Comparison of ENCODE assay signal across 11 mouse cellular contexts in genomic region chr14:103011782-103012181, GRCm38 (mm10). TPM values are rescaled to one million over a fixed set of nuclear protein-coding genes. Genes with fewer than 3 reads are reported as not detected.
DNase-seq lines count a peak whose midpoint lies in the region; TF ChIP-seq lines count a peak whose summit lies in the region.
"Had no signal": no experiment of that assay in that cellular context is flagged by ENCODE, and none has a peak within 500 bp of the region (broad histone marks: within the 10 kb centered on the region; RNA-seq: fewer than 3 reads in every experiment).

No protein-coding gene starts in this region.

- 31% methylated on average over 5 of the region's 5 CpGs for WGBS in heart, embryonic 10.5 days
- 22% methylated on average over 5 of the region's 5 CpGs for WGBS in thymus, adult 2 months

- no peak for TF ChIP-seq CTCF in thymus, adult 2 months (IDR thresholded peaks at IDR 0.05; ENCODE audit: borderline replicate concordance, control insufficient read depth, extremely low read depth, insufficient read depth, low read length, poor library complexity)
- peak; percentile 81 for TF ChIP-seq CTCF in layer of hippocampus, adult 2 months (conservative IDR thresholded peaks at IDR 0.05)

- no peak for TF ChIP-seq POLR2A in thymus, adult 2 months (IDR thresholded peaks at IDR 0.05; ENCODE audit: control insufficient read depth, extremely low read depth, insufficient read depth, low read length, poor library complexity)

- no peaks in the 10 kb centered on the region for H3K9me3 ChIP-seq in heart, embryonic 10.5 days
- H3K9me3 ChIP-seq: embryonic facial prominence, embryonic 15.5 days; liver, embryonic 13.5 days; stomach, embryonic 15.5 days had no signal

- no peak overlapping the region for H3K4me3 ChIP-seq in heart, embryonic 10.5 days
- no peak overlapping the region for H3K4me3 ChIP-seq in thymus, adult 2 months (ENCODE audit: control insufficient read depth, insufficient read depth, low read length)
- no peak overlapping the region for H3K4me3 ChIP-seq in layer of hippocampus, adult 2 months
- H3K4me3 ChIP-seq: embryonic facial prominence, embryonic 15.5 days; liver, embryonic 13.5 days; stomach, embryonic 15.5 days had no signal

- H3K36me3 ChIP-seq in heart, embryonic 10.5 days: no peaks in the 10 kb centered on the region
- no peaks in the 10 kb centered on the region for H3K36me3 ChIP-seq in thymus, adult 2 months (ENCODE audit: control insufficient read depth, insufficient read depth, low read length)
- H3K36me3 ChIP-seq: embryonic facial prominence, embryonic 15.5 days; liver, embryonic 13.5 days; stomach, embryonic 15.5 days had no signal

- intact Hi-C loops in heart, postnatal 10 days (cut with DNase I): loop anchor here (1.0 to 2.0 kb wide), 3 partner anchors 40 to 525 kb away; no protein-coding TSS in a partner anchor
- intact Hi-C loops in gastrocnemius, postnatal 36 days (cut with DNase I): loop anchor here (2.0 kb wide), 1 partner anchor 37 kb away; no protein-coding TSS in a partner anchor

- no peak overlapping the region for H3K27ac ChIP-seq in heart, embryonic 10.5 days
- H3K27ac ChIP-seq in thymus, adult 2 months (ENCODE audit: control insufficient read depth, insufficient read depth, low read length): no peak overlapping the region
- H3K27ac ChIP-seq in layer of hippocampus, adult 2 months: 0 out of 2 replicates have a peak overlapping the region, but pooled peaks have one; percentile 29
- H3K27ac ChIP-seq: embryonic facial prominence, embryonic 15.5 days; liver, embryonic 13.5 days; stomach, embryonic 15.5 days had no signal

- DNase-seq in heart, postnatal 10 days: peak; percentile 26 to 46
- DNase-seq in heart, embryonic 10.5 days (ENCODE audit: low spot score): no peak
- peak; percentile 20 for DNase-seq in thymus, adult 2 months
- no peak for DNase-seq in thymus, adult 18-20 months
- DNase-seq in c-Kit-positive CD71-positive TER-119-positive erythroid progenitor cells, embryonic 14.5 days (ENCODE audit: low spot score): peak; percentile 14
- DNase-seq in layer of hippocampus, adult 2 months (ENCODE audit: low spot score in 2 of 2): peak; percentile 29 to 42
- DNase-seq in right cerebral cortex, adult 2 months (ENCODE audit: low spot score in 2 of 2): peak; percentile 26 to 49
- DNase-seq in gastrocnemius, postnatal 36 days: no peak

- H3K4me1 ChIP-seq in heart, embryonic 10.5 days: no peaks in the 10 kb centered on the region
- no peaks in the 10 kb centered on the region; the same call in 1 of the 2 replicates for H3K4me1 ChIP-seq in thymus, adult 2 months (replicated peaks; ENCODE audit: control insufficient read depth, insufficient read depth, low read length)
- H3K4me1 ChIP-seq: liver, embryonic 13.5 days; stomach, embryonic 15.5 days had no signal

- H3K27me3 ChIP-seq in heart, embryonic 10.5 days (ENCODE audit: insufficient read depth, poor library complexity, severe bottlenecking): no peaks in the 10 kb centered on the region
- H3K27me3 ChIP-seq in thymus, adult 2 months (ENCODE audit: control insufficient read depth, insufficient read depth, low read length): no peaks in the 10 kb centered on the region
- H3K27me3 ChIP-seq: embryonic facial prominence, embryonic 15.5 days; liver, embryonic 13.5 days; stomach, embryonic 15.5 days had no signal

RNA-seq across cellular contexts. Expression of gene Kctd12, which starts 29.3 kb away (rescaled TPM):
- total RNA-seq in heart, postnatal 10 days (2021): 10 to 100 TPM; 41.3 to 42.5 TPM
- 2.5 and 3.4 TPM in 2 replicates for polyA plus RNA-seq in heart, embryonic 10.5 days (2016; fragmentation: Nextera tagmentation; extraction: Ambion mirVana)
- 20.0 and 25.4 TPM in 2 replicates for polyA plus RNA-seq in thymus, adult 2 months (2012; rRNA removed)
- 100 to 1,000 TPM; 120 to 123 TPM for total RNA-seq in layer of hippocampus, adult 2 months (2021)
- 1 to 10 TPM; 7.1 to 7.3 TPM for total RNA-seq in gastrocnemius, postnatal 36 days (2021)

RNA-seq across cellular contexts. Expression of gene Acod1, which starts 35.0 kb away (rescaled TPM):
- not detected for total RNA-seq in heart, postnatal 10 days (2021)
- 0.08 TPM in 1 of 2 replicates, not detected in the other for polyA plus RNA-seq in heart, embryonic 10.5 days (2016; fragmentation: Nextera tagmentation; extraction: Ambion mirVana)
- 0.55 and 0.86 TPM in 2 replicates for polyA plus RNA-seq in thymus, adult 2 months (2012; rRNA removed)
- total RNA-seq in layer of hippocampus, adult 2 months (2021): not detected
- not detected for total RNA-seq in gastrocnemius, postnatal 36 days (2021)
- polyA plus RNA-seq: embryonic facial prominence, embryonic 15.5 days had no signal

RNA-seq across cellular contexts. Expression of gene Cln5, which starts 58.2 kb away (rescaled TPM):
- 10 to 100 TPM; 16.7 to 19.1 TPM for total RNA-seq in heart, postnatal 10 days (2021)
- polyA plus RNA-seq in heart, embryonic 10.5 days (2016; fragmentation: Nextera tagmentation; extraction: Ambion mirVana): 28.3 and 30.5 TPM in 2 replicates
- polyA plus RNA-seq in thymus, adult 2 months (2012; rRNA removed): 21.6 and 23.4 TPM in 2 replicates
- 10 to 100 TPM; 10.1 to 10.2 TPM for total RNA-seq in layer of hippocampus, adult 2 months (2021)
- 1 to 10 TPM; 8.7 to 8.9 TPM for total RNA-seq in gastrocnemius, postnatal 36 days (2021)

Comparison
In these comparisons a context has a peak if more than half of its experiments do, and no peak if none do; other contexts are left out.
1. DNase-seq: peak in heart, postnatal 10 days (2 of 2), thymus, adult 2 months (single experiment), c-Kit-positive CD71-positive TER-119-positive erythroid progenitor cells, embryonic 14.5 days (single experiment), layer of hippocampus, adult 2 months (2 of 2) and right cerebral cortex, adult 2 months (2 of 2); none in heart, embryonic 10.5 days (single experiment), thymus, adult 18-20 months (0 of 2) and gastrocnemius, postnatal 36 days (0 of 2).
2. RNA of gene Kctd12, which starts 29.3 kb away (total RNA-seq): 120 to 123 TPM in layer of hippocampus, adult 2 months and 41.3 to 42.5 TPM in heart, postnatal 10 days; 7.1 to 7.3 TPM in gastrocnemius, postnatal 36 days; every median in the first group is over 4 times any median in the second.